Mouse (Mus musculus): ENCODE data around the gene Pkn3.
"Not testable (repeated sequence)": the region's sequence is repeated elsewhere in the genome, so short reads cannot be mapped to it uniquely, and the experiment has no call there.

Pkn3 gene

GRCm38 (mm10) chr2:30077502-30078348, at the start of gene Pkn3:
Pkn3 (plus strand) TSS chr2:30077684.
- H3K27me3 ChIP-seq (ENCODE audit: control insufficient read depth, insufficient read depth, low read length, poor library complexity, severe bottlenecking): no peaks in the 10 kb centered on the region
- peak; percentile 86 for DNase-seq (ENCODE audit: low read depth, low spot score)
- no peaks in the 10 kb centered on the region for H3K36me3 ChIP-seq (ENCODE audit: control insufficient read depth, insufficient read depth, low read length, poor library complexity, severe bottlenecking)

DNA sequence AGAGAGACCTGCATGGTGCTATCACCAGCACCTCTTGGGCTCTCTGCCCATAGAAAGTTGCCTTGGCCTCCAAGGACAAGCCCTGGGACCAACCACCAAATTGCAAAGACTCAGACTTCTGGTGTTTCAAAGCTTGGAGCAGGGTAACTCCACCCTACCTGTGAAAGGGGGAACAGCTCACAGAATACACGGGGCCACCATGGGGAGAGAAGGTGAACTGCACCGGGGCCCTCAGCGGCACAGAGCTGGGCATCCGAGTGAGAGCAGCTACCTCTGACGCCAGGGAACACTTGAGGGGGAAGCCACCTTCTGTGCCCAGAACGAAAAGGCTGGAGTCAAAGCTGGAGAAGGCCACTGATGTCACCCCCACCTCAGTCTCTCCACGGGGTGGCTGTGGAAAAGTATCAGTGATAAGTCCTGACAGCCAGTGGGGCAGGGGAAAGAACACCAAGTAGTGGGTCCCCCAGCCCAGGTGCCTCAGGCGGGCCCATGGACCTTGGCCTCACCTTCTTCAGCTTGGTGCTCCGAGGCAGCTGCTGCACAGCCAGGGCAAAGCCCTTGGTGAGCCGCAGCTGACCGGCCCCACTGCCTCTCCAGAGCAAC, 45.1 kb upstream of the Pkn3 start:
- peak; percentile 25 for DNase-seq (ENCODE audit: low read depth, low spot score)

DNA sequence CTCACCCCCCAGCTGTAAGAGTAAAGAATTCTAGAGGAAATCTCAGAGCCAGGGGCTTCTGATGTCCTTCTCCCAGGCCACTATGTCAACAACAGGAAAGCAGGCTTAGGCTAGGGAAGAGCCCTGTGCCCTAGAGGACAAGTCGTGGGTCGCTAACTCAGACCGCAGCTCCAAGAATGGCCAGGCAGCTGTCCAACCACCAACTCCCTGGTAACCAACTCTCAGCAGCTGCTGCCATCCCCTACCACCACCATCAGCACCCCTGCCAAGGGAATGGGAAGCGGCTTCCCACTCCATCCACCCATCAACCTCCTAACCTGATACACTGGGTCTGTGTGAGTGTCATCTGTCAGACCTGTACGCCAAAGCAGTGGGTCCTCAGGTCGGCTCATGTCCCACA, 44.5 kb upstream of the Pkn3 start:
- no peak for DNase-seq (ENCODE audit: low read depth, low spot score)
- Histone ChIP-seq H3K36me3 (ENCODE audit: control insufficient read depth, insufficient read depth, low read length, poor library complexity, severe bottlenecking) (peaks cover 2% of the 10 kb centered on the region; the same call in 1 of the 2 replicates), H3K27me3 (ENCODE audit: control insufficient read depth, insufficient read depth, low read length, poor library complexity, severe bottlenecking) (no peaks in the 10 kb centered on the region)

More for the DNA sequence above, 45.1 kb upstream of the Pkn3 start:
- Histone ChIP-seq H3K36me3 (ENCODE audit: control insufficient read depth, insufficient read depth, low read length, poor library complexity, severe bottlenecking) (peaks cover 7% of the 10 kb centered on the region; the same call in 1 of the 2 replicates), H3K27me3 (ENCODE audit: control insufficient read depth, insufficient read depth, low read length, poor library complexity, severe bottlenecking) (no peaks in the 10 kb centered on the region)

- H3K27me3 ChIP-seq (ENCODE audit: control insufficient read depth, insufficient read depth, low read length, poor library complexity, severe bottlenecking): no peaks in the 10 kb centered on the region
- no peak for DNase-seq (ENCODE audit: low read depth, low spot score)
- H3K36me3 ChIP-seq (ENCODE audit: control insufficient read depth, insufficient read depth, low read length, poor library complexity, severe bottlenecking): no peaks in the 10 kb centered on the region
Observed at GRCm38 (mm10) chr2:30037762-30038161, 39.7 kb upstream of the Pkn3 start.

DNA sequence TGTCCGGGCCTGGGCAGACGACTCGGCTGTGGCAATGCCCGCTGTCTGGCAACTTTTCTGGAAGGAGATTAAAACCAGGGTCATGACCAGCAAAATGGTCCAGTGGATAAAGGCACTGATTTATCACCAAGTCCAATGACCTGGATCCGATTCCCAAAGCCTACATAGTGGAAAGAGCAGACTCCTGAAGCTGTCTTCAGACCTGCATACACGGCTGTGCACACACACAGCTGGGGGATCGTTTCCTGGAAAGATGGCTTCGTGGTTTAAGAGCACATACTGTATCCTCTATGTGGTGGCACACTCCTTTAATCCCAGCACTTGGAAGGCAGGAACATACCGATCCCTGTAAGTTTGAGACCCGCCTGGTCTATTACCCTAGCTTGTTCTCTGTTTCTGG, 39.1 kb upstream of the Pkn3 start:
- H3K27me3 ChIP-seq (ENCODE audit: control insufficient read depth, insufficient read depth, low read length, poor library complexity, severe bottlenecking): no peaks in the 10 kb centered on the region
- no peaks in the 10 kb centered on the region for H3K36me3 ChIP-seq (ENCODE audit: control insufficient read depth, insufficient read depth, low read length, poor library complexity, severe bottlenecking)
- no peak for DNase-seq (ENCODE audit: low read depth, low spot score)

GRCm38 (mm10) chr2:30039687-30040086, 37.8 kb upstream of the Pkn3 start:
- DNase-seq (ENCODE audit: low read depth, low spot score): no peak
- Histone ChIP-seq H3K27me3 (ENCODE audit: control insufficient read depth, insufficient read depth, low read length, poor library complexity, severe bottlenecking) (no peaks in the 10 kb centered on the region), H3K36me3 (ENCODE audit: control insufficient read depth, insufficient read depth, low read length, poor library complexity, severe bottlenecking) (no peaks in the 10 kb centered on the region)

DNA sequence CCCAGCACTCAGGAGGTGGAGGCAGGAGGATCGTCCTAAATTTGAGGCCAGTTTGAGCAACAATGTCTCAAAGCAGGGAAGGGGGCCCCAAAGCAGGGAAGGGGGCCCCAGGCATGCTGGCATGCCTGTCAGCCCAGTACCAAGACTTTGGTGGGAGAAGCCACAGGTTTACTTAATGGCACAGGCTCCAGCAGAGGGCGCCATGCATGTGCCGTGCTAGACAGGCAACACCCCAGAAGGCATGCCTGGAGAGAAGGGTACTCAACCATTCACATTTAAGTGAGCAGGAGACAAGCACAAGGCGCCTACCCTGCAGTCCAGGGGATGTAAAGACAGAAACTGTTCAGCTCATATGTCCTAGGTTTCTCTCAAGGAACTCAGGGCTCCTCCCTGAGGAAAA, 35.0 kb upstream of the Pkn3 start:
- DNase-seq (ENCODE audit: low read depth, low spot score): peak; percentile 89
- H3K27me3 ChIP-seq (ENCODE audit: control insufficient read depth, insufficient read depth, low read length, poor library complexity, severe bottlenecking): no peaks in the 10 kb centered on the region
- no peaks in the 10 kb centered on the region for H3K36me3 ChIP-seq (ENCODE audit: control insufficient read depth, insufficient read depth, low read length, poor library complexity, severe bottlenecking)

DNA sequence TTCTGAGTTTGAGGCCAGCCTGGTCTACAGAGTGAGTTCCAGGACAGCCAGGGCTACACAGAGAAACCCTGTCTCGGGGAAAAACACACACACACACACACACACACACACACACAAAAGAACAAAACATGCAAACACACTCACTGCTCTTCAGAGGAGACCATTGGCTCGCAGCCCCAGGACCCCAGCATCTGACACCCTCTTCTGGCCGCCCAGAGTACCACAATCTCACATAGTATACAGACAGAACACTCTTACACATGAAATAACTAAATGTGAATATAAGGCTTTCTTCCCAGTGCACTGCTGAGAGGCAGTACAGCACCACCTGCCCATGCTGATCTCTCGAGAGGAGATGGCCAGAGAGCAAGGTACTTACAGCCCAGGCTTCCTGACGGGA, 32.9 kb upstream of the Pkn3 start:
- H3K27me3 ChIP-seq (ENCODE audit: control insufficient read depth, insufficient read depth, low read length, poor library complexity, severe bottlenecking): no peaks in the 10 kb centered on the region
- DNase-seq (ENCODE audit: low read depth, low spot score): no peak
- H3K36me3 ChIP-seq (ENCODE audit: control insufficient read depth, insufficient read depth, low read length, poor library complexity, severe bottlenecking): no peaks in the 10 kb centered on the region

- Histone ChIP-seq H3K27me3 (ENCODE audit: control insufficient read depth, insufficient read depth, low read length, poor library complexity, severe bottlenecking) (no peaks in the 10 kb centered on the region), H3K36me3 (ENCODE audit: control insufficient read depth, insufficient read depth, low read length, poor library complexity, severe bottlenecking) (no peaks in the 10 kb centered on the region)
- DNase-seq (ENCODE audit: low read depth, low spot score): no peak
Observed at GRCm38 (mm10) chr2:30047127-30047526, 30.4 kb upstream of the Pkn3 start.

- H3K27me3 ChIP-seq (ENCODE audit: control insufficient read depth, insufficient read depth, low read length, poor library complexity, severe bottlenecking): no peaks in the 10 kb centered on the region
- peak; percentile 43 for DNase-seq (ENCODE audit: low read depth, low spot score)
- H3K36me3 ChIP-seq (ENCODE audit: control insufficient read depth, insufficient read depth, low read length, poor library complexity, severe bottlenecking): no peaks in the 10 kb centered on the region
Observed at GRCm38 (mm10) chr2:30048101-30048501, 29.4 kb upstream of the Pkn3 start.

GRCm38 (mm10) chr2:30048699-30049388, 28.6 kb upstream of the Pkn3 start, which contains the start of gene Wdr34:
Wdr34 (minus strand) TSS chr2:30048881.
- DNase-seq (ENCODE audit: low read depth, low spot score): peak; percentile 98
- Histone ChIP-seq H3K27me3 (ENCODE audit: control insufficient read depth, insufficient read depth, low read length, poor library complexity, severe bottlenecking) (no peaks in the 10 kb centered on the region), H3K36me3 (ENCODE audit: control insufficient read depth, insufficient read depth, low read length, poor library complexity, severe bottlenecking) (no peaks in the 10 kb centered on the region)

- Histone ChIP-seq H3K36me3 (ENCODE audit: control insufficient read depth, insufficient read depth, low read length, poor library complexity, severe bottlenecking) (no peaks in the 10 kb centered on the region), H3K27me3 (ENCODE audit: control insufficient read depth, insufficient read depth, low read length, poor library complexity, severe bottlenecking) (no peaks in the 10 kb centered on the region)
- DNase-seq (ENCODE audit: low read depth, low spot score): no peak
Observed at GRCm38 (mm10) chr2:30049831-30050230, 27.7 kb upstream of the Pkn3 start.

DNA sequence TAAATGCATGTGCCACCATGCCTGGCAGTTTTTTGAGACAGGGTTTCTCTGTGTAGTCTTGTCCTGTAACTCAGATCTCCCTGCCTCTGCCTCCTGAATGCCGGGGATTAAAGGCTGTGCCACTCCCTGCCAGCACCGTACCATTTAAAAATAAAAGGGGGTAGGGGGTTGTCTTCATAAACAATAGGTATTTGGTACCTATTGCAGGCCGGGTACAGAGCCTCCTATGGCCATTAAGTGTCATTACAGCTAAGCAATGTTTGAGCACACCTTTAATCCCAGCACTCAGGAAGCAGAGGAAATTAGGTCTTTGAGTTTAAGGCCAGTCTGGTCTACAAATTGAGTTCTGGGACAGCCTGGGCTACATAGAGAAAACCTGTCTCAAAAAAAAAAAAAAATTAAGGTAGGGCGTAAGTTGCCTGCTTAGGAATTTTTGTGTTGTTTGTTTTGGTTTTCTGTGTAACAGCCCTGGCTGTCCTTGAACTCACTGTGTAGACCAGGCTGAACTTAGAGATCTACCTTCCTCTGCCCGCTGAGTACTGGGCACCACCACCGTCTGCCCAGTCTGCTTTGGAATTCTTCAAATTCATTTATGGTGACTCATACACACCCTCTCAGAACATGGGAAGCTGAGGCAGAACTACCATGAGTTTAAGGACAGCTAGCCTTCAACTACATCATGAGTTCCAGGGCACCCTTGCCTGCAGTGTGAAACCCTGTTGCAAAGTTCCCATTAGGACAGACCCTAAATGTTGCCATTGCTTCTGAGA, 25.3 kb upstream of the Pkn3 start:
- no peaks in the 10 kb centered on the region for H3K27me3 ChIP-seq (ENCODE audit: control insufficient read depth, insufficient read depth, low read length, poor library complexity, severe bottlenecking)
- peak; percentile 53 for DNase-seq (ENCODE audit: low read depth, low spot score)
- H3K36me3 ChIP-seq (ENCODE audit: control insufficient read depth, insufficient read depth, low read length, poor library complexity, severe bottlenecking): no peaks in the 10 kb centered on the region

DNA sequence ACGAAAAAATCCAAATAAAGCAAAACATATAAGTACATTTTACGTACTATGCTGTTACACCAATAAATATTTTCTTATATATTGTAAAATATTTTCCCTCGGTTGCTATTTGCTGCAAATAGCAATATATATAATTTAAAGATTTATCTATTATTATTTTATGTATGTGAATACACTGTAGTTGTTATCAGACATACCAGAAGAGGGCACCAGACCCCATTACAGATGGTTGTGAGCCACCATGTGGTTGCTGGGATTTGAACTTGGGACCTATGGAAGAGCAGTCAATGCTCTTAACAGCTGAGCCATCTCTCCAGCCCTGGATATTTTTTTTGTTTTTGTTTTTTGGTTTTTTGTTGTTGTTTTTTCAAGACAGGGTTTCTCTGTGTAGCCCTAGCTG, 22.2 kb upstream of the Pkn3 start:
- not testable (repeated sequence) for H3K27me3 ChIP-seq (ENCODE audit: control insufficient read depth, insufficient read depth, low read length, poor library complexity, severe bottlenecking); DNase-seq (ENCODE audit: low read depth, low spot score); H3K36me3 ChIP-seq (ENCODE audit: control insufficient read depth, insufficient read depth, low read length, poor library complexity, severe bottlenecking)
